Mouse (Mus musculus): ENCODE results near the gene Zdhhc22.

GRCm38 (mm10) chr12:86947681-86948401 is 42.4 kb downstream of the Zdhhc22 start:
- TF ChIP-seq CTCF (IDR thresholded peaks at IDR 0.05; ENCODE audit: low read depth, low read length): no peak
- no peak for TF ChIP-seq EP300 (IDR thresholded peaks at IDR 0.05; ENCODE audit: insufficient read depth, low read depth, low read length)
- no peak for TF ChIP-seq POLR2A (IDR thresholded peaks at IDR 0.05; ENCODE audit: insufficient read depth, low read length)
